Mouse (Mus musculus) forebrain, embryonic 12.5 days (tissue): Measurements from ENCODE around the gene Cdyl. TPM values are rescaled to one million over a fixed set of nuclear protein-coding genes. Genes with fewer than 3 reads are reported as not detected.

Source experiments
- ATAC-seq: fragments of 200-750 bp; cut with Nextera tagmentation; 2 replicates; pipeline ENCODE4 v1.8.0; 2017; ENCODE audit warnings: moderate TSS enrichment; ENCODE audit not compliant: low FRiP score
- H3K27ac ChIP-seq: fragments of 300-500 bp; sonication (generic); 2 replicates; pipeline ENCODE4 v1.5.1; 2016; ENCODE audit warnings: mild to moderate bottlenecking
- H3K27me3 ChIP-seq: fragments of 300-500 bp; sonication (generic); 2 replicates; pipeline ENCODE4 v1.6.1; 2016; ENCODE audit warnings: mild to moderate bottlenecking
- H3K36me3 ChIP-seq: fragments of 300-500 bp; sonication (generic); replicated peaks from 2 replicates; pipeline ENCODE4 v1.6.1; 2016; ENCODE audit warnings: mild to moderate bottlenecking
- H3K4me1 ChIP-seq: fragments of 300-500 bp; sonication (generic); 2 replicates; pipeline ENCODE4 v1.6.1; 2016
- H3K4me2 ChIP-seq: fragments of 300-500 bp; sonication (generic); 2 replicates; pipeline ENCODE4 v1.6.1; 2016; ENCODE audit warnings: mild to moderate bottlenecking, moderate library complexity
- H3K4me3 ChIP-seq: fragments of 300-500 bp; sonication (generic); replicated peaks from 2 replicates; pipeline ENCODE4 v1.5.1; 2016; ENCODE audit warnings: mild to moderate bottlenecking
- H3K9ac ChIP-seq: fragments of 300-500 bp; sonication (generic); 2 replicates; pipeline ENCODE4 v1.6.1; 2016; ENCODE audit warnings: mild to moderate bottlenecking
- H3K9me3 ChIP-seq: fragments of 300-500 bp; sonication (generic); 2 replicates; pipeline ENCODE4 v1.6.1; 2016
- WGBS: fragments of 180-500 bp; shearing (Covaris S2); methylation state at CpG from one replicate; pipeline ENCODE4 v1.1.7; 2016; 5-methylcytosine and 5-hydroxymethylcytosine counted together
- polyA plus RNA-seq: library from polyadenylated mRNA; unstranded; fragments of >200 nt; fragmentation: Nextera tagmentation; extraction: Ambion mirVana; gene quantifications from 2 replicates; pipeline ENCODE4 v1.2.1, GENCODE M21; 2016

The Cdyl gene
- polyA plus RNA-seq, 1 experiment from 2014 or later, result 12.2 TPM

- Histone ChIP-seq H3K4me1 (peaks cover under 1% of the 10 kb centered on the region; the same call in 1 of the 2 replicates), H3K9me3 (no peaks in the 10 kb centered on the region), H3K27me3 (no peaks in the 10 kb centered on the region), H3K27ac (no peak overlapping the region), H3K4me3 (no peak overlapping the region), H3K9ac (no peak overlapping the region; the same call in 1 of the 2 replicates), H3K36me3 (no peaks in the 10 kb centered on the region), H3K4me2 (no peak overlapping the region)
- 55% methylated on average over 2 of the region's 2 CpGs for WGBS
- no peak for ATAC-seq
Measured at GRCm38 (mm10) chr13:35795887-35796286, 136.3 kb downstream of the Cdyl start.

DNA sequence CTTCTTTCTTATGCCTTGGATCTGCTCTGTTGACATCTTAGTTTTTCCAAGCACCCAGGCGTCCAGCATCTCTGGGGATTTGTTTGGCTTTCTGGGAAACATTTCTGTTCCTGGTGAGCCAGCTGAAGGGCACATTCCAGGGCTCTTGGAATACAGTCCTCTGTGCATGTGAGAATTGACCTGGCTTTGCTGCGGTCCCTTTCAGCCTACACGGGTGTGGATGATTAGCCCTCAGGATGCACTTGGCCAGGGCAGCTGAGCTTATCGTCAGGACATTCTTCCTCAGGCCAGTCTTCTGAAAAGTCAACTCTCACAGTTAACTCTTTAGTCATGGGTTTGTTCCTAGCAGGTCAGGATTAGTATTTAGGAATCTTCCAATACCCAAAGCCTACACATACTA is 136.7 kb downstream of the Cdyl start:
- H3K36me3 ChIP-seq, result no peaks in the 10 kb centered on the region
- WGBS, result 63% methylated on average over 4 of the region's 4 CpGs
- ATAC-seq, result no peak
- H3K4me1 ChIP-seq, result peaks cover 3% of the 10 kb centered on the region; the same call in 1 of the 2 replicates
- H3K27me3 ChIP-seq, result no peaks in the 10 kb centered on the region
- H3K27ac ChIP-seq, result no peak overlapping the region
- no peak overlapping the region; the same call in 1 of the 2 replicates for H3K9ac ChIP-seq
- no peak overlapping the region for H3K4me3 ChIP-seq
- H3K9me3 ChIP-seq, result no peaks in the 10 kb centered on the region
- no peak overlapping the region for H3K4me2 ChIP-seq

DNA sequence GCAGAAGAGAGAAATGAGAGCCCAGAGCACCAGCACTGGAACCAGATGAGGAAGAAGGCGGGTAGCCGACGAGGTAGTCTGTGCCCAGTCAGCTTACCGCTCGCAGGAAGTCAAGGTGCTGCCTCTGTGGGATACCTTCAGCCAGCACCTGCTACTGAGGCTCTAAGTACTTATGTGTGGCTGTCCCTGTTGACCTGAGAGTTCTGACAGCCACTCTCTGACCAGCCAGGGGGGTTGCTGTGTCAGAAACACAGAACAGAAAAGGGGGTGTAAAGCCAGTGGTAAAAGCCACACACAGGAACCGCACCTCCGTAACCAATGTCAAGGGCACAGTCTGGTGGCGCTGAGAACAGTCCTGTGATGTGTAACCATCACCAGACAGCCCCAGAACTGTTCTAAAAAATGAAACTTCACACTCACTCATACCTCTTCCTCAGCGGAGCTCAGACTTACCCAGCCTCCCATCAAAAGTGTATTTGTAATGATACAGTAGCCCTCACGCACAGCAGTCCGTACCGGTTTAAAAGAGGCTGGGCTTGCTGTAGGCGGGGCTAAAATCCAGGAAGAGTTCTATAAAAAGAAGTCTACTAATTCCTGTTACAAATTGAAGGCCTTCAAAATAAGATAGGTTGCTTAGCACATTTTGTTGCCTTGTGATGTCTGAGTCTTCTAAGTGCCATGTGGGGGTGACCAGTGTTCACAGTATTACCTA is 138.3 kb downstream of the Cdyl start:
- no peak overlapping the region for H3K4me3 ChIP-seq
- H3K4me2 ChIP-seq, result no peak overlapping the region
- H3K9me3 ChIP-seq, result no peaks in the 10 kb centered on the region
- 90% methylated on average over 13 of the region's 13 CpGs for WGBS
- ATAC-seq, result no peak
- H3K4me1 ChIP-seq, result peaks cover 3% of the 10 kb centered on the region; the same call in 1 of the 2 replicates
- no peaks in the 10 kb centered on the region for H3K27me3 ChIP-seq
- no peak overlapping the region for H3K27ac ChIP-seq
- no peak overlapping the region for H3K9ac ChIP-seq
- H3K36me3 ChIP-seq, result no peaks in the 10 kb centered on the region

DNA sequence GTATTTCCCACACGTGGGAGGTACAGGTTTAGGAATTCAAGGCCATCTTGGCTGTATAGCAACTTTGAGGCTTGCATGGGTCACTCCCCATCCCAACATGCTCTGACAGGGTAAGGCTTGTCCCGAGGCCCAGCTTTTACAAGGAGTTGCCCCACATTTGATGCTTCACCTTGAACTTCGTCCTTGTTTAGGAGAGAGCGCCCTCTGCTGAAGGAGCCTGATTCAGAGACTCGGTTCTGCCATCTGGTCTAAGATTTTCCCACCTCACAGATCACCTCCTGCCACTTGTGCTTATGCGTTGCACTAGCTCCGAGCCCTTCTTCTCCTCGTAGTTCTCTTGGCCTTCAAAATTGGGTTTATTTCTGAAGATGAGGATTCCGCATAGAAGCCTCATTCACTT is 139.0 kb downstream of the Cdyl start:
- no peak overlapping the region for H3K9ac ChIP-seq
- no peaks in the 10 kb centered on the region for H3K9me3 ChIP-seq
- no peak overlapping the region for H3K4me3 ChIP-seq
- H3K27ac ChIP-seq, result no peak overlapping the region
- 74% methylated on average over 9 of the region's 9 CpGs for WGBS
- ATAC-seq, result no peak
- H3K4me2 ChIP-seq, result no peak overlapping the region
- no peaks in the 10 kb centered on the region for H3K27me3 ChIP-seq
- no peaks in the 10 kb centered on the region for H3K36me3 ChIP-seq
- H3K4me1 ChIP-seq, result peaks cover 3% of the 10 kb centered on the region; the same call in 1 of the 2 replicates

DNA sequence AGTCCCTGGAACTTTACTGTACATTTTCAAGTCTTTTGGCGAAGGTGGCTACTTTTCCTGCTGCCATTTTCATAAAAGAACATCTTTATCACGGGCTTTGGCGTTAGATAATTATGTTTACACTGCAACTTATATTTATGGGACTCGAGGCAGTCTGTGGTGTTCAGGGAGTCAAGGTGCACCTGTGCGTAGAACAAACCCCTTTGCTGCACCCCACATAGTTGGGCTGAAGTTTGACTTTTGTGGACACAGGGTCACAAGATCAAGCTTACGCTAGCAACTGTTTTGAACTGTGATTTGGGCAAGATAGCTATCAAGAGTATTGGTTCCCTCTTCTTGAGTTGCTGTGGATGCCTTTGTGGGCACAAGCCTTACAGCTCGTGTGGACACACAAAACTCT is 140.6 kb downstream of the Cdyl start:
- Histone ChIP-seq H3K9me3 (no peaks in the 10 kb centered on the region), H3K36me3 (no peaks in the 10 kb centered on the region), H3K27me3 (no peaks in the 10 kb centered on the region), H3K27ac (no peak overlapping the region), H3K4me2 (no peak overlapping the region), H3K4me1 (0 out of 2 replicates have a peak, but pooled peaks cover 3% of the 10 kb centered on the region), H3K9ac (no peak overlapping the region), H3K4me3 (no peak overlapping the region)
- WGBS, result 87% methylated on average over 7 of the region's 7 CpGs
- no peak for ATAC-seq

GRCm38 (mm10) chr13:35805727-35806126 is 146.1 kb downstream of the Cdyl start:
- Histone ChIP-seq H3K4me3 (no peak overlapping the region), H3K9ac (no peak overlapping the region), H3K27me3 (no peaks in the 10 kb centered on the region), H3K9me3 (no peaks in the 10 kb centered on the region), H3K36me3 (no peaks in the 10 kb centered on the region), H3K4me2 (no peak overlapping the region), H3K4me1 (peaks cover 18% of the 10 kb centered on the region), H3K27ac (0 out of 2 replicates have a peak overlapping the region, but pooled peaks have one; percentile 19)
- WGBS, result 63% methylated on average over 3 of the region's 3 CpGs
- ATAC-seq, result no peak

- ATAC-seq, result no peak
Measured at GRCm38 (mm10) chr13:35806165-35806564, 146.5 kb downstream of the Cdyl start.

DNA sequence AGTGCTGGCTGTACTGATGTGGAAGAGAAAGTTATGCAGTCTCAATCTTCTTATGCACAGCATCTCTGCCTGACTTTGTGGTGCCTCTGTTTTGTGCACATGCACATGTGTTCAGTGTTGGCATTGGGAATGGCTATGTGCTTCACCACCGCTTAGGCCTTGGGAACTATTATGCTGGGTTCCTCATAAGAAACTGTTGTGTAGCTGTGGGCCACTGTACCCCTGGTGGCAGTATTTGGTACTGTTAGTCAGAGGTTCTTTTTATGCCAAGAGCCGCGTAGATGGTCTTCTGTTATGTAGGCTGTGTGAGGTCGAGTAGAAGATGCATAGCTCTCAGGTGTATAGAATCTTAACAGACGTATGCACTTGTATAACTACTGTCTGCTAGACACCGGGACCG is 147.4 kb downstream of the Cdyl start:
- no peak overlapping the region for H3K27ac ChIP-seq
- H3K36me3 ChIP-seq, result no peaks in the 10 kb centered on the region
- H3K27me3 ChIP-seq, result no peaks in the 10 kb centered on the region
- H3K9ac ChIP-seq, result no peak overlapping the region
- H3K4me1 ChIP-seq, result peaks cover 25% of the 10 kb centered on the region
- H3K4me3 ChIP-seq, result no peak overlapping the region
- H3K4me2 ChIP-seq, result no peak overlapping the region
- 93% methylated on average over 7 of the region's 7 CpGs for WGBS
- no peak for ATAC-seq
- H3K9me3 ChIP-seq, result no peaks in the 10 kb centered on the region

More at GRCm38 (mm10) chr13:35806165-35806564, 146.5 kb downstream of the Cdyl start:
- Histone ChIP-seq H3K27ac (no peak overlapping the region), H3K27me3 (no peaks in the 10 kb centered on the region), H3K9ac (no peak overlapping the region), H3K36me3 (no peaks in the 10 kb centered on the region), H3K4me2 (no peak overlapping the region), H3K4me1 (peaks cover 17% of the 10 kb centered on the region), H3K9me3 (no peaks in the 10 kb centered on the region), H3K4me3 (no peak overlapping the region)
- WGBS, result 76% methylated on average over 7 of the region's 7 CpGs

DNA sequence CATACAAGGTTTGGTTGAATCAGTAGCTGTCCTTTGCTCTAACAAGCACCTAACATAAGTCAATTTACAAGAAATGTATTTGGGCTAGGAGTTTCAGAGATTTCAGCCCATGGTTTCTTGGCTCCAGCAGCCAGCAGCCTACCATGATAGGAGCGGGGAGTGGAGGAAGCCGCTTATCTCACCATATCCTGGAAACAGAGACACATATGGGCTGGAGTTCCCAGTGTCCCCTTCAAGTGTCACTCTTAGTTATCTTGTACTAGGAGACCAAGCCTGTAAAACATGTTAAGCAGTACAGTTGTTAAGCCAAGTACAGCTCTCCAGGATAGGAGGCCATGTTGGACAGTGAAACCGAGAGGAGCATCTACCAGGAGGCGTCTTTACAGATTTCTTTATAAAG is 147.9 kb downstream of the Cdyl start:
- Histone ChIP-seq H3K9me3 (no peaks in the 10 kb centered on the region), H3K9ac (no peak overlapping the region), H3K4me3 (no peak overlapping the region), H3K27me3 (no peaks in the 10 kb centered on the region), H3K27ac (no peak overlapping the region), H3K4me2 (no peak overlapping the region), H3K4me1 (peaks cover 30% of the 10 kb centered on the region), H3K36me3 (no peaks in the 10 kb centered on the region)
- 97% methylated on average over 4 of the region's 4 CpGs for WGBS
- ATAC-seq, result no peak

DNA sequence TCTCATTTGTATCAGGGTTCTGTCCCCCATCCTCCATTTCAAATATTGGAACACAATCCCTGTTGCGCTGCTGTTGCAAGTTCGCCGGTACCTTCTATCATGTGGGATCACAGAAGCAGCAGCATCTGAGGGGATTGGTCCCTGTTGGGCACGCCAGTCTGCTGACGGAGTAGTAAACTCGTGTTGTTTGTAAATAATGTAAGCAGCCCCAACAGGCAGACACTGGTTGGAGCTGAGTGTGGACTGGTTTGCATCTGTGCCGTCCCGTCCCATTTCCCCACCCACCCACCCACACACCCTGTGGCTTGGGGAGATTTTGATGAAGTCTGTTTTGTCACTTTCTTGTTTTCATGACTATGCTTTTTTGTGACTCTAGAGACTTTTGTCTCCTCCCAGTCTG is 148.3 kb downstream of the Cdyl start:
- no peak for ATAC-seq
- H3K4me3 ChIP-seq, result no peak overlapping the region
- H3K27ac ChIP-seq, result no peak overlapping the region
- H3K4me2 ChIP-seq, result no peak overlapping the region
- no peaks in the 10 kb centered on the region for H3K27me3 ChIP-seq
- 94% methylated on average over 8 of the region's 8 CpGs for whole genome bisulfite sequencing
- no peak overlapping the region for H3K9ac ChIP-seq
- no peaks in the 10 kb centered on the region for H3K9me3 ChIP-seq
- no peaks in the 10 kb centered on the region for H3K36me3 ChIP-seq
- peaks cover 32% of the 10 kb centered on the region for H3K4me1 ChIP-seq

DNA sequence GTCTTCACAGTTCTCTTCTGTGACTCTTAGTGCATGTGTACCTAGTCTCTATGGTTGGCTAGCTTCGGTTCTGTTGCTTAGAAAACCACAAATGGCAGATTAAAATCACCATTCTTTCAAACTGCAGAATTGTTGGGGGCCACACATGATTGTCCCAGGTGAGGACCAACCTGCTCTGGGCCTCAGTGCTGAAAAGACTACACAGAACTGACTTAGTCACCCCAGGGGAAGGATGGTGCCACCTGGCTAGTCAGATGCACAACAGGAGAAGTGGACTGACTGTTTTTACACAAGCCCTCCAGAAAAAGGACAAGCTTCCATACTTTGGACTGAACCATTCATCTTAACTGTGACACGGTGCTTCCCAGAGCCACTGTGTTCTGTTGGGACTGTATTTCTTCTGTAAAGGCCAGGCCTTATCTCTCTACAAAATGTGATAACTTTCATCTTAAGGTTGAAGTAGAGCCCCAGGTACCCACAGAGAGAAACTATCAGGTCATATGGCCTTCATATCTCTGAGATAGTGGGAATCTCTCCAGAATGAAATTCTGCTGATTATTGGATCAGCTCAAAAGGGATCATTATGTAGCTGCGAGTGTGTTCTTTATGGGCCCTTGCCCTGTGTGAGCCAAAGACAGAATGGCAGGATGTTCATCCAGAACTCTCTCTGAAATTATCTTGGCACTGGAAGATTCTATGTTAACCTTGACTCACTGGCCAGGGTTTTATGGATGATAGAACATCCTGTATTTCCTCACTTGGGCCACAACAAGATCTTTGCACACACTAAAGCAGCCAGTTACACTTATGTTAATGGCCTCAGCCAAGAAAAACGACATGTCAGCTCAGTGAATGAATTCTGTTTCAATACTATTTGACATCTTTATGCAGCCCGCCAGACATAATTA is 149.9 kb downstream of the Cdyl start:
- Histone ChIP-seq H3K27ac (no peak overlapping the region), H3K9ac (no peak overlapping the region), H3K27me3 (no peaks in the 10 kb centered on the region), H3K4me2 (no peak overlapping the region), H3K9me3 (no peaks in the 10 kb centered on the region), H3K36me3 (no peaks in the 10 kb centered on the region), H3K4me1 (peaks cover 32% of the 10 kb centered on the region), H3K4me3 (no peak overlapping the region)
- WGBS, result 64% methylated on average over 5 of the region's 5 CpGs
- no peak for ATAC-seq

DNA sequence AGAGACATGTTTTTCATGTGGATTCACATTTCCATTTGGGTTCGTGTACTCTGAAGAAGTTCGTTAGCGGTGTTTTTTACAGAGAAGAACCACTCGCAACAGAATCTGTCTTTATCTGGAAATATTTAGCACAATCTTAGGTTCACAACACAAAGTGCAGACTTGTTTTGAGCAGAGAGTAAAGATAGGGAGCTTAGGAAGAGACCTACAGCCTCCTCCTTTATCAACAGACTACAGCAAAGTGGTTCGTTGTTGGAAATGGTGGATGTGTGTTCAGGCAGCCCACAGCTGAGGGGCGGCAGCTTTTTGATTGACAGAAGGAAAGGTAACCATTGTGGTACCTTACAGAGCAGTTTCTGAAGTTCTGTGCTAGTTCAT is 150.5 kb downstream of the Cdyl start:
- Histone ChIP-seq H3K4me2 (no peak overlapping the region), H3K36me3 (no peaks in the 10 kb centered on the region), H3K27ac (no peak overlapping the region), H3K9ac (no peak overlapping the region), H3K4me1 (peaks cover 32% of the 10 kb centered on the region), H3K27me3 (no peaks in the 10 kb centered on the region), H3K9me3 (no peaks in the 10 kb centered on the region), H3K4me3 (no peak overlapping the region)
- ATAC-seq, result no peak
- 57% methylated on average over 6 of the region's 6 CpGs for WGBS
